Mouse (Mus musculus): ENCODE measurements around the gene Fam107a.
"Not testable (repeated sequence)": the region's sequence is repeated elsewhere in the genome, so short reads cannot be mapped to it uniquely, and the experiment has no call there.

Fam107a gene

GRCm38 (mm10) chr14:8315169-8315568 lies 2.7 kb downstream of the Fam107a start:
- peak; percentile 60 for DNase-seq

- DNase-seq: peak; percentile 64
Measured at GRCm38 (mm10) chr14:8314536-8314935, 3.3 kb downstream of the Fam107a start.

- DNase-seq: no peak
Measured at GRCm38 (mm10) chr14:8313877-8314276, 3.9 kb downstream of the Fam107a start.

GRCm38 (mm10) chr14:8309621-8310141 lies 8.1 kb downstream of the Fam107a start:
- no peak for DNase-seq

GRCm38 (mm10) chr14:8308650-8309049 lies 9.2 kb downstream of the Fam107a start:
- DNase-seq: no peak

DNA sequence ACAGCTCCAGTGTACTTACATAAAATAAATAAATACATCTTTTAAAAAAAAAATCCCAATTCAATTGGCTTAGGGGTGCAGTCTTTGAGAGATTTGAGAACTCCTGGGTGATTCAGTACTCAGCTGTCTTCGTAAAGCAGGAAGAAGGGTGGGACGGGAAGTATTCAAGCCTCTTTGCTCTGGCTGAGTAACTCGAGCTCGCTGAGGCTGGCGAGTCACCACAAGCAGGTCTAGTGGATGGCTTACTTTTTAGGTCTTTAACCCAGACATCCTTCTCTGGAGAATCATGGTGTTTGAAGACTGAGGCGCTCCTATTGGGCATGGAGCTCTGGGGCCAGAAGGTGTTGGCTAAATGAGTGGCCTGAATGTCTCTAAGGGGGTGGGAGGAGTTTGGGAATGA lies 10.9 kb downstream of the Fam107a start:
- no peak for DNase-seq

GRCm38 (mm10) chr14:8305014-8305413 lies 12.8 kb downstream of the Fam107a start:
- DNase-seq: no peak

- peak; percentile 73 for DNase-seq
Measured at GRCm38 (mm10) chr14:8304082-8304481, 13.7 kb downstream of the Fam107a start.

DNA sequence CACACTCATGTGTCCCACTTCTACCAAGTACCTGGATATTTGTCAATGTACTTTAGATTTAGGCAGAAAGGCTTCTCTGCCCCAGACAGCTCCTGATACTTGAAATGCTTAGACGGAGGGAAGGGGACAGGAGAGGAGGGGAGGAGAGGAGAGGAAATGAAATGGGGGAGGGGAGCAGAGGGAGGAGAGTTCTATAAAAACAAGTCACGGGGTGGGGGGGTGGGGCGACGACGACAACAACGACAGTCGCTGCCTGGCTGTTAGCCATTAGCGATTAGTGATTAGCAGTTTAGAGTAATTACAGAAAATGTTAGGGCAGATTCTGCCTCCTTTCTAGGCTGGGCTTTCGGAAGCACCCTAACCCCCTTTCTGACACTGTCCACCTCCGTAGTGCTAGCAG lies 15.1 kb downstream of the Fam107a start:
- peak; percentile 16 for DNase-seq

DNA sequence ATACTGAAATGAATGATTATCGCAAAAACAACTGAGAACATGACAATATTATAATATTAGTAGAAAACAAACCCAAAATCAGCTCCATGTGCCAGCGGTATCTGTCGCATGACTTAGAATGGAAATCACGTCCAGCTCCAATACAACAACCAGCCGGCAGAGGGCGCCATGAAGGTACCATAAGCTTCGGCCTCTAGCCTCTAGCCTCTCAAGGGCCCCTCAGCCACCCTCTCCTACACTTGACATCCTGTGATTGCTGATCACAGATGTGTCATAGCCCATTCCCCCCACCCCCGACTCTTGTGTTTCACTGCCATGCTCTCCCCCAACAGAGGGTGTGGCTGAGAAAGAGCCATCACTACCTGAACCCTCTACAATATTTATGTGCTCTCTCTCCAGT lies 17.5 kb downstream of the Fam107a start:
- DNase-seq: peak; percentile 82

GRCm38 (mm10) chr14:8297889-8298293 lies 19.9 kb downstream of the Fam107a start:
- no peak for DNase-seq

- DNase-seq: no peak
Measured at GRCm38 (mm10) chr14:8294257-8294656, 23.6 kb downstream of the Fam107a start.

DNA sequence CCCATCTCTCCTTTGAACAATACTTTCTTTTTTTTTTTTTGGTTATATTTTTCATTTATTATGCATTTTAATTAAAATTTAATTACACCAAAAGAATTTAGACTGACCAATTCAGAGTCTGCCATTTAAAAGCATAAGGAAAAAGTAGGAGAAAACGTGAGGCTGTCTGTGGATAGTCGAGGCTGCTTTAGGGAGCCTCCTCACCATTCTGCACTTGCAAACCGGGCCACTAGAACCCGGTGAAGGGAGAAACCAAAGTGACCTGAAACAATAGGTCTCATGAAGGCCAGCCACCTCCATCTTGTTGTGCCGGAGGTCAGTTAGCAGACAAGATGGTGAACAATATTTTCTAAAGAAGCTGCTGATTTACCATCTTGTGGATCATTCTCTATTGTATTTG lies 31.2 kb downstream of the Fam107a start:
- DNase-seq: peak; percentile 74

DNA sequence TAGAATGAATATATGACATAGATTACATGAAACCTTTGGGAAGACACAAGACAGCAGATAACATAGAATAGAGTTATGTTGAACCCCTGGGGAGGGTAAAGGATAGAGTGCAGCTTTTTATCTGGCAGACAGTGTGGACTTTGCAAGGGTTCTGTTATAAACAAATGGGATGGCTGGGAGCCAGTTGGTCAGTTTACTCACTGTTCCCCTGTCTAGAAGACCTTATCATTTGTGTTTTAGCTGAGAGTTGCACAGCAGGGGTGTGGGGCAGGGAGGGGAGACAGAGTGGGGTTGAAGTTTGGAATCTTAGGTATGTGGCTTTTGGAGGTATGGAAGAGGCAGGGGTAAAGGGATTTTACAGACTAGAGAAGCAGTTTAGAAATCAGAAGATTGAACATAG lies 34.0 kb downstream of the Fam107a start:
- DNase-seq: no peak

DNA sequence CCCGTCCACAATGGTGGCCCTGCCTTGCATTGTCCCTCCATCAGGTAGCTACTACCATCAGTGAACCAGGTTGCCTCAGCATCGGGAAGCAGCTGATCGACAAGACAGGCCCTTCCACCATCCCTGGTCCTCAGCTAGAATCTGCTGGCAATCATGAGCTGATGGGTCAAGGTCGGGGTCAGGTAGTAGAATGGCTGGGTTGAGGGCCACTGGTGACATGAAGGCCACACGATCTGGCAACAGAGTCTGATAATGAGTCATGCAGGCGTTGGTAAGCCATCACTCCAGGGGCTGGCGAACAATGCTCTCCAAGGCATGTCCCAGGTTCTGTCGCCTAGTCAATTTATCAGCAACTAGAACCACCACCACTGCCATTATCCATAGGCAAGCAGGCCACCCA lies 46.5 kb downstream of the Fam107a start:
- DNase-seq: not testable (repeated sequence)

DNA sequence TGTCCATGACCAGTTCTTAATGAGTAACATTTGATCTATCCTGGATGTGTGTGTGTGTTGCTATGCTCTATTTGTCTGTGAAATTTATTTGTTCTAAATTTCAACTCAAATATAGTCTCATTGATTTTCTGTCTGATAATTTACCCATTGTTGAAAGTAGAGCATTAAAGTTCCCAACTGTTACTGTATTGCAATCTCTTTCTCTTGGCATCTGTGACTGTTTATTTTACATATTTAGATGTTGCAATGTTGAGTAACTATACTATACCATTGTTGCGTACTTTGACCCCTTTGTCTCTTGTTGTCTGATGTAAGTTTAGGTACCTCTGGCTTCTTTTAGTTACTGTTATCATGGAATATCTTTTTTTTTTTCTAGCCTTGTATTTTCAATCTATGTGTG lies 53.4 kb downstream of the Fam107a start:
- DNase-seq: no peak

DNA sequence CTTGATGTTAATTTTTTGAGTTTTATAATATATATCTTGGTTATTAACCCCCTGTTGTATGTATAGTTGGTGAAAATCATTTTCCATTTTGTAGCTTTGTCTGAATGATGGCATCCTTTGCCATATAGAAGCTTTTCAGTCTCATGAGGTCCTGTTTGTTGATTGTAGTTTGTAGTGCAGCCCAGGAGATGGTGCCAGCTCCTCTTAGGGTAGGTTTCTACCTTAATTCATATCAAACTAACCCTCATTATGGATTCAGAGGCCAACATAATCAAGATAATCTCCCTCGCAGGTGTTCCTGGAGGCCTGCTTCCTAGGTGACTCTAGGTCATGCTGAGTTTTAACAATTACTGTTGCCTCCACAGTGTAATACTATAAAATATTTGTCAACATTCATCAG lies 55.6 kb downstream of the Fam107a start:
- DNase-seq: peak; percentile 53

DNA sequence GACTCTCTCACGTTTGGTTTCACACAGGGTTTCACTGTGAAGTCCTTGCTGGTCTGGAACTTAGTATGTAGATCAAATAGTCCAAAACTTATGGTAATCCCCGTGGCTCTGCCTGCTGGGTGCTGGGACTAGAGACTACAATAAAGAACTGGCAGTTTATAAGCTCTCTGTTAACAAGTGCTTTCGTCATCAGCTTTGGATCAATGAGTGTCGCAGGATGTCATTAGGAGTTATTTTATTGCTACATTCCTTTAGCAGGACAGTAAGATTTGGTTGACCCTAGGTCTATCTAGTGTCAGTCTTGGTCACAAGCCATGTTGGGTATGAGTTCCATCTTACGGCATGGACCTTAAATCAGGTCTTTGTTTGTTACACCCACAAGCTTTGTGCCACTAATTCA lies 57.6 kb downstream of the Fam107a start:
- no peak for DNase-seq

GRCm38 (mm10) chr14:8259166-8259565 lies 58.7 kb downstream of the Fam107a start, which contains the start of gene Acox2:
TSS of gene Acox2 (minus strand) at chr14:8259353.
- DNase-seq: peak; percentile 90

GRCm38 (mm10) chr14:8258752-8259151 lies 59.1 kb downstream of the Fam107a start:
- no peak for DNase-seq

GRCm38 (mm10) chr14:8258335-8258627 lies 59.5 kb downstream of the Fam107a start:
- peak; percentile 79 for DNase-seq

GRCm38 (mm10) chr14:8257521-8258334 lies 60.1 kb downstream of the Fam107a start:
- DNase-seq: peak; percentile 60

- DNase-seq: no peak
Measured at GRCm38 (mm10) chr14:8256881-8257280, 60.9 kb downstream of the Fam107a start.

DNA sequence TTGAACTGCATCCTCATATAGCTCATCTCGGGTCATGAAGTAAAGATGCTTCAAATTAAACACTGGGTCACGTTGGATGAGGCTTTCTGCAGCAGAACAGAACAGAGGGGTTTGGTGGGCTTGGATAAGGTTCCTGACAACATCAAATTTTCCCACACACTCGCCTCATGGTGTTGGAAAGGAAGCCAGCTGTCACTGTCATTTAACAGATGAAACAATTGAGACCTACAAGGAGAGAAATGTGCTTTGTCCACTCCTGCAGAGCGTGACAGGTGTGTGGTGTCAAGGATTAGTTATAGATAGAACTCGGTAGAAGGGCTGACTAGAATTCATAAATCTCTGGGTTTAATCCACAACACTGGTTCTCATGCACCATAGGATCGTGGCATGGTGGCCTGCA lies 61.8 kb downstream of the Fam107a start:
- DNase-seq: no peak
